Mouse (Mus musculus): ENCODE data around the gene Tnrc18. TPM values are rescaled to one million over a fixed set of nuclear protein-coding genes. Genes with fewer than 3 reads are reported as not detected.

Gene Tnrc18
- polyA plus RNA-seq, 1 experiment from 2014 or later, result 18.2 TPM

DNA sequence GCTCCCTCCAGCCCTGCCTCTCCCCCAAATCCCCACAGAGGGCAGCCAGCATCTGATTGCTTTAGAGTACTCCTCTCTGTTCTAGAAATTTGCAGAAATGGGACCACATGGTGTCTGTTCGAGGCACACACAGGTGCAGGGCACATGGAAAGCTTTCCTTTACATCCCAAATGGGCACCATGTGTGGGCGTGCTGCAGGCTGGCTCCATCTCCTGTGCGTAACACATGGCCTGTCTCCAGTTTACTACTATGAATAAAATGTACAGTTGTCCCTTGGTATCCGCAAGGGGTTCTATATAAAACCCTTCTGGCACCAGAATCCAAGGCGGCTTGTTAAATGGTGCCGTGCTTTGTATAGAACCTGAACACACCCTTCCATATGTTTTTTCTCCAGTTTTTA lies 120.6 kb downstream of the Tnrc18 start:
- Histone ChIP-seq H3K4me3 (ENCODE audit: low read length) (no peak overlapping the region), H3K9me3 (ENCODE audit: control insufficient read depth, low read length) (no peaks in the 10 kb centered on the region), H3K27me3 (ENCODE audit: control insufficient read depth, insufficient read depth, low read depth, low read length) (peaks cover 5% of the 10 kb centered on the region; the same call in 1 of the 2 replicates), H3K9ac (ENCODE audit: low read length) (no peak overlapping the region), H3K4me1 (replicated peaks; ENCODE audit: control insufficient read depth, insufficient read depth, low read length) (no peaks in the 10 kb centered on the region; the same call in 1 of the 2 replicates), H3K27ac (ENCODE audit: low read length) (no peak overlapping the region), H3K36me3 (ENCODE audit: control insufficient read depth, insufficient read depth, low read length) (no peaks in the 10 kb centered on the region), H3K4me2 (ENCODE audit: low read depth, low read length) (no peak overlapping the region)
- WGBS, result 80% methylated on average over 6 of the region's 6 CpGs
- no peak for ATAC-seq (ENCODE audit: low read depth)

DNA sequence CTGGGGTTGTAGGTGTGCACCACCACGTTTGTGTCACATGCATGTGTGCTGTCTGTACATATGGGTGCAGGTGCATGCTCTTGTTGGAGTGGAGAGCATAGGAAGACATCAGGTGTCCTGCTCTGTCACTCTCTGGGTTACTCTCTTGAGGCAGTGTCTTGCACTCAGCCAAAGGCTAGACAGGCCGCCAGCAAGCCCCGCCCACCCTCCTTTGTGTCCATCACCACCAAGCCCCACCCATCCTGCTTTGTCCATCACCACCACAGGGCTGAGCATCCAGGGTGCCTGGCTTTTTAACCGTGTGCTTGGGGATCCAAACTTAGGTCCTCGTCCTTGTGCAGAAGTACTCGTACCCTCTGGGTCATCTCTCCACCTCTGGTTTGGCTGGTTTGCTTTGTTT lies 121.2 kb downstream of the Tnrc18 start:
- Histone ChIP-seq H3K4me2 (ENCODE audit: low read depth, low read length) (no peak overlapping the region), H3K27ac (ENCODE audit: low read length) (no peak overlapping the region), H3K4me3 (ENCODE audit: low read length) (no peak overlapping the region), H3K4me1 (replicated peaks; ENCODE audit: control insufficient read depth, insufficient read depth, low read length) (no peaks in the 10 kb centered on the region), H3K36me3 (ENCODE audit: control insufficient read depth, insufficient read depth, low read length) (no peaks in the 10 kb centered on the region), H3K9me3 (ENCODE audit: control insufficient read depth, low read length) (no peaks in the 10 kb centered on the region), H3K27me3 (ENCODE audit: control insufficient read depth, insufficient read depth, low read depth, low read length) (peaks cover 1% of the 10 kb centered on the region; the same call in 1 of the 2 replicates), H3K9ac (ENCODE audit: low read length) (no peak overlapping the region)
- 35% methylated on average over 6 of the region's 6 CpGs for WGBS
- no peak for ATAC-seq (ENCODE audit: low read depth)

DNA sequence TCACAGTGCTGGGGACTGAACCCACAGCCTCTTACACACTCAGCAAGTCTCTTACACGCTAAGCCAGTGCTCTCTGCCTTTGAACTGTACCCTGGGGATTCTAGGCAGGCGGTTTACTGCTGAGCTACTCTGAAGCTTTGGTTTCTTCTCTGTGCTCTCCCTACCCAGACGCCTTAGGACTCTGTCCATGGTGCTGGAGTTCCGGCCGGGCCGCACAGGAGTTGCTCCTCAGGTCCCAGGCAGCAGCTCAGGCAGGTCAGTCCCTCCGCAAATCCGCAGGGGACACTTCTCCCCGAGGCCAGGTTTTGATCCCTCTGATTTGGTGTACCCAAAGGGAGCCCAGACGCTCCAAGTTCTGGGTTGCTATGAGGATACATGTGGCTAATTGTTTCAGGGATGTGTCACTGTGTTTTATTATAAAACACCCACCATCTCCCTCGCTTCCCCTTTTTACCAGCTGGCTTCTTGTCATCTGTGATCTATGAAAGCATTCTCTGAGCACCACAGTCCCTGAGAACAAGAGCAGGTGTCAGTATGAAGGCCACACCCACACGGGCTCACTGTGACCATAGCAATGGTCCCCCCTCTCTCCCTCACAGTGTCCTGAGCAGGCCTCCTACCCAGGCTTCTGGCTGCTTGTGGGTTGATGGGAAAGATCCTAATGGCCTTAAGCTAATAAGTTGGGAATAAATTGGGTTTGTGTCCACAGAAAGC lies 122.7 kb downstream of the Tnrc18 start:
- Histone ChIP-seq H3K27me3 (ENCODE audit: control insufficient read depth, insufficient read depth, low read depth, low read length) (no peaks in the 10 kb centered on the region), H3K9ac (ENCODE audit: low read length) (no peak overlapping the region), H3K4me3 (ENCODE audit: low read length) (no peak overlapping the region), H3K4me1 (replicated peaks; ENCODE audit: control insufficient read depth, insufficient read depth, low read length) (no peaks in the 10 kb centered on the region), H3K27ac (ENCODE audit: low read length) (no peak overlapping the region), H3K4me2 (ENCODE audit: low read depth, low read length) (no peak overlapping the region), H3K9me3 (ENCODE audit: control insufficient read depth, low read length) (no peaks in the 10 kb centered on the region), H3K36me3 (ENCODE audit: control insufficient read depth, insufficient read depth, low read length) (no peaks in the 10 kb centered on the region)
- WGBS, result 7% methylated on average over 12 of the region's 12 CpGs
- no peak for ATAC-seq (ENCODE audit: low read depth)

DNA sequence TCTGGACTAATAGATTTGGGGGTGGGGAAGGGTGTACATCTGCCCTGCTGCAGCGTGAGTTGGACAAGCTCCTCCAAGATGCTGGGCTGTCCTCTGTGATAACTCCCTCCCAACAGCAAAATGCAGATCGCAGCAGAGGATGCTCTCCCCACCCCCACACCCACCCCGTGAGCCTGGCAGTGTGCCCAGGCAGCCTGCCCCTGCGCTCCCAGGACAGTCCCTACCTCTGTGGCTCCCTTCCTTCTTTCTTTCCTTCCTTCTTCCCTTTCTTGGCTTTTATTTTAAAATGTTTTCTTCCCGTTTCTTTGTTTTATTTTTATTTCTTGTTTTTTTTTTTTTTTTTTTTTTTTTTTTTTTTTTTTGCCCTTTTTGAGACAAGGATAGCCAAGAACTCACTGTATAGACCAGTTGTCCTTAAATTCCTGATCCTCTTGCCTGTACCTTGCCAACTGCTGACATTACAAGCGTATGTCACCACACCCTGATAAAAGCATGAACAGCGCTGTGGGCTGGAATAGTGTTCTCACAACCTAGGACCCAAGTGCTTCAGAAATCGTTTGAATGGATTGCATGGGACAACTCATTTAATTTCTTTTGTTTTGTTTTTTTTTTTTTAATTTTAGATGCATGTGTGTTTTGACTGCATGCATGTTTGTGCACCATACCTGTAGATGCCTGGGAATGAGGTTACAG lies 123.6 kb downstream of the Tnrc18 start:
- no peak overlapping the region for H3K4me3 ChIP-seq (ENCODE audit: low read length)
- no peaks in the 10 kb centered on the region for H3K27me3 ChIP-seq (ENCODE audit: control insufficient read depth, insufficient read depth, low read depth, low read length)
- no peak overlapping the region for H3K27ac ChIP-seq (ENCODE audit: low read length)
- no peaks in the 10 kb centered on the region for H3K4me1 ChIP-seq (replicated peaks; ENCODE audit: control insufficient read depth, insufficient read depth, low read length)
- H3K4me2 ChIP-seq (ENCODE audit: low read depth, low read length), result no peak overlapping the region
- 49% methylated on average over 8 of the region's 8 CpGs for WGBS
- no peak overlapping the region for H3K9ac ChIP-seq (ENCODE audit: low read length)
- H3K9me3 ChIP-seq (ENCODE audit: control insufficient read depth, low read length), result no peaks in the 10 kb centered on the region
- no peak for ATAC-seq (ENCODE audit: low read depth)
- no peaks in the 10 kb centered on the region for H3K36me3 ChIP-seq (ENCODE audit: control insufficient read depth, insufficient read depth, low read length)

DNA sequence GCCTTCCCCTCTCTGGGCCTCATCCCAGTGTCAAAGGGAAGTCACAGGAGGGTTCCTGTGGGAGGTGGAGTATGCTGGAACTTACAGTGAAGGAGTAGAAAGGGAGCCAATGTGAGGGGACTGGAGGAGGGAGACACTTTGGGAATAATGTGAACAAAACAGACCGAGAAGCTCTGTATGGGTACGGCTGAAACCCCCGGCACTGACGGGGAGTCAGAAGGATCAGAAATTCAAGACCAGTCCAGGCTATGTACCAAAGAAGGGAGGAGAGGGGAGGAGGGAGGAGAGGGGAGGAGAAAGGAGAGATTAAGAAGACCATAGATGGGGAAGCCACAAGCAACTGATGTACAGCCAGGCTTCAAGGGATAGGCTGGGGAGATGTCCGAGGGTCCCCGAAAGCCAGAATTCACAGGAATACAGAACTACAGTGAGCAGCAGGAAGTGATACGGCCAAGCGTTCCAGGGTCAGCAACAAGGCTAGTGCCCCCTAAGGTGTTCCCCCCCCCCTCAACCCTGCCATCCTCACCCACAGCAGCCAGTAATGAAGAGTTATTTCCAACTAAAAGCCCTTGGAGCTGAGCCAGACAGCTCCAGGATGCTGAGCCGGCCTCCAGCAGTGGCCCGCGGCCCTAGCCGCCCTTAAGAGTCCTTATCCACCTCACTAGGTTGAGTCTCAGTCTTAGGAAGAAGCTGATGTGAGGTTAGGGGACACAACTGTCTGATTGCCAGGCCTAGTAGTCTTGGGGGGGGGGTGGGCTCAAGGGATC lies 124.3 kb downstream of the Tnrc18 start:
- ATAC-seq (ENCODE audit: low read depth), result no peak
- no peak overlapping the region for H3K4me2 ChIP-seq (ENCODE audit: low read depth, low read length)
- 60% methylated on average over 12 of the region's 12 CpGs for WGBS
- H3K9me3 ChIP-seq (ENCODE audit: control insufficient read depth, low read length), result no peaks in the 10 kb centered on the region
- no peaks in the 10 kb centered on the region for H3K36me3 ChIP-seq (ENCODE audit: control insufficient read depth, insufficient read depth, low read length)
- no peaks in the 10 kb centered on the region for H3K4me1 ChIP-seq (replicated peaks; ENCODE audit: control insufficient read depth, insufficient read depth, low read length)
- no peak overlapping the region for H3K4me3 ChIP-seq (ENCODE audit: low read length)
- no peak overlapping the region for H3K27ac ChIP-seq (ENCODE audit: low read length)
- H3K9ac ChIP-seq (ENCODE audit: low read length), result no peak overlapping the region
- H3K27me3 ChIP-seq (ENCODE audit: control insufficient read depth, insufficient read depth, low read depth, low read length), result no peaks in the 10 kb centered on the region

DNA sequence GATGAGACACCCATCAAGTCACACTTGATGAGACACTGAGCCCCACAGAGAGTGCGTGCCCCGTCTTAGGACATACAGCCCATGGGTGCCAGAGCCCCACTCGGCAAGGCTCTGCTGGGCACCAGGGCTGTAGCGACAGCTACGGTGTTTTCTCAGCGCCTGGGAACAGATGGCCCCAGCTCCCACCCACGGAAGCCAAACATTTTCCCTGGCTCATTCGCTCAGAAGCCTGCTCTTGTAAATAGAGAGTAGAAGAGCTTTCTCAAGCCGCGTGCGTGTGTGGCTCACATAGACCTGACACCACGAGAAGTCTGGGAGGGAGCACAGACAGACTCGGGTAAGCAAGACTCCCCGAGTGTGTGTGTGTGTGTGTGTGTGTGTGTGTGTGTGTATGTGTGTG lies 125.2 kb downstream of the Tnrc18 start, which contains the start of gene Slc29a4:
TSS of gene Slc29a4 (plus strand) at position 265 of the 400 bp plus-strand sequence.
- H3K4me1 ChIP-seq (replicated peaks; ENCODE audit: control insufficient read depth, insufficient read depth, low read length), result no peaks in the 10 kb centered on the region
- H3K9ac ChIP-seq (ENCODE audit: low read length), result no peak within 1 kb of the TSS
- no peak for ATAC-seq (ENCODE audit: low read depth)
- H3K4me3 ChIP-seq (ENCODE audit: low read length), result no peak within 1 kb of the TSS
- 29% methylated on average over 14 of the region's 14 CpGs for WGBS
- H3K27me3 ChIP-seq (ENCODE audit: control insufficient read depth, insufficient read depth, low read depth, low read length), result no peaks in the 10 kb centered on the region
- H3K36me3 ChIP-seq (ENCODE audit: control insufficient read depth, insufficient read depth, low read length), result no peaks in the 10 kb centered on the region
- H3K4me2 ChIP-seq (ENCODE audit: low read depth, low read length), result no peak within 1 kb of the TSS
- no peaks in the 10 kb centered on the region for H3K9me3 ChIP-seq (ENCODE audit: control insufficient read depth, low read length)
- no peak within 1 kb of the TSS for H3K27ac ChIP-seq (ENCODE audit: low read length)

DNA sequence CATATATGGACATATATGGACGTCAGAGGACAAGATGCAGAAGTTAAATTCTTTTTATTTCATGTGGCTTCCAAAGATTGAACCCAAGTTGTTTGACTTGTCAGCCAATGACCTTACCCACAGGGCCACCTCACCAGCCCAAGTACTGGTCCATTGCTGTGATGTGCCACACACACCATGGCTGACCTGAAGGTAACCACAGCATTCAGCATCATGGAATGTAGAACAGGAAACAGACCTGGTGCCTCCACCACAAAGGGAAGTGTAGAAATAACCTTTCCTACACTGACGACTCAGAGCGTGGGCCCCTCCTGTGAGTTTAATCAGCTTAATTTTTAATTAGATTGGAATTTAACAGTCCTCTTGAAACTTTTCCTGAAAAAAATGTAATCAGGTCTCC lies 127.1 kb downstream of the Tnrc18 start:
- Histone ChIP-seq H3K27ac (ENCODE audit: low read length) (no peak overlapping the region), H3K4me2 (ENCODE audit: low read depth, low read length) (no peak overlapping the region), H3K27me3 (ENCODE audit: control insufficient read depth, insufficient read depth, low read depth, low read length) (no peaks in the 10 kb centered on the region), H3K36me3 (ENCODE audit: control insufficient read depth, insufficient read depth, low read length) (no peaks in the 10 kb centered on the region), H3K4me1 (replicated peaks; ENCODE audit: control insufficient read depth, insufficient read depth, low read length) (no peaks in the 10 kb centered on the region), H3K9me3 (ENCODE audit: control insufficient read depth, low read length) (no peaks in the 10 kb centered on the region), H3K9ac (ENCODE audit: low read length) (no peak overlapping the region), H3K4me3 (ENCODE audit: low read length) (no peak overlapping the region)
- ATAC-seq (ENCODE audit: low read depth), result no peak
- WGBS, result 62% methylated on average over 3 of the region's 3 CpGs

DNA sequence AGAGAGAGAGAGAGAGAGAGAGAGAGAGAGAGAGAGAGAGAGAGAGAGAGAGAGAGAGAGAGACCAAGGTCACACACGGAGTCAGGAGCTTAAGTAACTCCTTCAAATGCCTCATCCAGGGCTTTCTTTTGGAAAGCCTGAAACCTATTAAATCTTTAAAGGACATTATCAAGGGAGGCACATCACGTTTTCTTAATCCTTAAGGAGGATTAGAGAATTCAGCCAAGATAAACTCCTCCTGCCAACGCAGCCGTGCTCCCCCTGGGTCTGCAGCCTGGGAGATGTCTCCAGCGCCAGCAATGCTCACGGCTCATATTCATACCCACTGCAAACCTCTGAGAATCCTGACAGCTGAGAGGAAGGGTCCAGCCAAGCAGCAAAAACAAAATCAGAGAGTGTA lies 128.6 kb downstream of the Tnrc18 start:
- no peaks in the 10 kb centered on the region for H3K27me3 ChIP-seq (ENCODE audit: control insufficient read depth, insufficient read depth, low read depth, low read length)

DNA sequence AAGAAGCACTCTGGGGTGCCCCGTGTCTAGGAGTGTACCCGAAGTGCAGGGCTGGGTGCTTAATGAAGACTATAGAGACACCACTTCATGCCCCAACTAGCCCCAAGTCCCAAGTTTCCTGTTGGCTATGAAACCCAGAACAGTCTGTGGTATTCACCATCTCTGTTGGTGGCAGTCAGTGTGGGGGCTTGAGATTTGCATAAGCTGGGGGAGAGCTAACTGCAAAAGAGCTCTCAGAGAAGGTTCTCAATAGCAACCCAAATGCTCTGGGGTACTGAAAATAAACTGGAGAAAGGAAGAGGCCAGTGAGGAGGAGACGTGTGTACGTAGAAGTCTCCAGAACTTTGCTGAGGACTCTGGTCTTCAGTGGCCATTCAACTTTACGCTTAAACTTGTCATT lies 134.9 kb downstream of the Tnrc18 start:
- no peak for ATAC-seq (ENCODE audit: low read depth)
- H3K4me3 ChIP-seq (ENCODE audit: low read length), result no peak overlapping the region
- no peaks in the 10 kb centered on the region for H3K36me3 ChIP-seq (ENCODE audit: control insufficient read depth, insufficient read depth, low read length)
- H3K4me2 ChIP-seq (ENCODE audit: low read depth, low read length), result no peak overlapping the region
- H3K9ac ChIP-seq (ENCODE audit: low read length), result no peak overlapping the region
- WGBS, result 81% methylated on average over 5 of the region's 5 CpGs
- H3K9me3 ChIP-seq (ENCODE audit: control insufficient read depth, low read length), result no peaks in the 10 kb centered on the region; the same call in 1 of the 2 replicates
- no peaks in the 10 kb centered on the region for H3K27me3 ChIP-seq (ENCODE audit: control insufficient read depth, insufficient read depth, low read depth, low read length)
- H3K4me1 ChIP-seq (replicated peaks; ENCODE audit: control insufficient read depth, insufficient read depth, low read length), result no peaks in the 10 kb centered on the region
- no peak overlapping the region for H3K27ac ChIP-seq (ENCODE audit: low read length)

More for the DNA sequence above, 128.6 kb downstream of the Tnrc18 start:
- H3K4me3 ChIP-seq (ENCODE audit: low read length), result no peak overlapping the region
- no peak overlapping the region for H3K27ac ChIP-seq (ENCODE audit: low read length)
- ATAC-seq (ENCODE audit: low read depth), result no peak
- H3K4me1 ChIP-seq (replicated peaks; ENCODE audit: control insufficient read depth, insufficient read depth, low read length), result no peaks in the 10 kb centered on the region
- H3K4me2 ChIP-seq (ENCODE audit: low read depth, low read length), result no peak overlapping the region
- no peaks in the 10 kb centered on the region for H3K9me3 ChIP-seq (ENCODE audit: control insufficient read depth, low read length)
- no peaks in the 10 kb centered on the region for H3K36me3 ChIP-seq (ENCODE audit: control insufficient read depth, insufficient read depth, low read length)
- WGBS, result 37% methylated on average over 6 of the region's 6 CpGs
- H3K9ac ChIP-seq (ENCODE audit: low read length), result no peak overlapping the region

Measured in lung, embryonic 16.5 days (tissue).